Mouse (Mus musculus): Measurements from ENCODE around the gene Pon2.

DNA sequence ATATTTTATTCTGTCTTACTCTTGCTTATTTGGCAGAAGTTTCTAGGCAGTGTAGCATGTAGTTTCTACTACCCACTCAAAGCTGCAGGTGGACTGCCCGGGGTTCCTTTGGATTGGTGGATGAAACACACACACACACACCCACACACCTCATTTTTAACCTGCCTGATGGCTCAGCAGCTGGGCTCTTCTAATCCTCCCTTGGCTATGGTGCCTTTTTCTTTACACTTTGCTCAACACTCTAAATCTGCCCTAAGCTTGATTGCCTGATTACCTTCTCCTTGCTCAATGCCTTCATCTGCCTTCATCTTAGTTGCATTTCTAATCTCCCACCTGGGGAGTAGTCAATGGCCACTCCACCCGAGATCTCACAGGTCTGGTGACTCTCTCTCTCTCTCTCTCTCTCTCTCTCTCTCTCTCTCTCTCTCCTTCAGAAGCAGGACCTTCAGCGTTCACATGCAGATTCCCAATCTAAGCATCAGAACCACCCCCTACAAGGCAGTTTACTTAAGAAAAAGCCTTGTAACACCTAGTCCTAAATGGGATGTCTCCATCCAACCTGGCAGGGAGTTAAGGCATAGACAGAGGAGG is 34.4 kb upstream of the Pon2 start:
- no peak for TF ChIP-seq ZNF384 (IDR thresholded peaks at IDR 0.05; ENCODE audit: low read depth, low read length)
- TF ChIP-seq MAFK (IDR thresholded peaks at IDR 0.05; ENCODE audit: insufficient read depth, low read depth, low read length) = no peak
- no peak for TF ChIP-seq HCFC1 (IDR thresholded peaks at IDR 0.05; ENCODE audit: borderline replicate concordance, insufficient read depth, low read length)
- no peak for TF ChIP-seq ZC3H11A (IDR thresholded peaks at IDR 0.05; ENCODE audit: borderline replicate concordance, low read depth, low read length)

Data from ES-E14 (cell line).